Mouse (Mus musculus): ENCODE results near the gene Cntnap5b. TPM values are rescaled to one million over a fixed set of nuclear protein-coding genes. Genes with fewer than 3 reads are reported as not detected.
A peak's percentile ranks its signal among the peaks of the same experiment; 100 is the strongest.

The Cntnap5b gene
- 0.15 and 0.25 TPM in 2 replicates for polyA plus RNA-seq (2014; fragmentation: Nextera tagmentation; extraction: Ambion mirVana)

- Histone ChIP-seq H3K4me1 (replicated peaks; ENCODE audit: control insufficient read depth, insufficient read depth, low read length) (no peaks in the 10 kb centered on the region), H3K4me2 (ENCODE audit: low read depth, low read length, severe bottlenecking) (peak within 1 kb of the TSS; percentile 40; the same call in 1 of the 2 replicates), H3K4me3 (ENCODE audit: low read depth, low read length) (peak within 1 kb of the TSS; percentile 14; the same call in 1 of the 2 replicates), H3K27me3 (ENCODE audit: control insufficient read depth, insufficient read depth, low read length) (no peaks in the 10 kb centered on the region), H3K36me3 (ENCODE audit: control insufficient read depth, insufficient read depth, low read length) (no peaks in the 10 kb centered on the region), H3K27ac (ENCODE audit: low read depth, low read length) (no peak within 1 kb of the TSS), H3K9me3 (ENCODE audit: control insufficient read depth, low read length) (no peaks in the 10 kb centered on the region), H3K9ac (ENCODE audit: low read length) (no peak within 1 kb of the TSS)
- 25% methylated on average over 7 of the region's 7 CpGs for WGBS
- ATAC-seq (replicated peaks; ENCODE audit: low FRiP score) (peak; percentile 19; the same call in 1 of the 2 replicates), DNase-seq (ENCODE audit: low spot score) (no peak)
These were observed at the start of gene Cntnap5b for GRCm38 (mm10) chr1:99772614-99773013. TSS of gene Cntnap5b (plus strand) at chr1:99772765.

- ATAC-seq (replicated peaks; ENCODE audit: low FRiP score): no peak
- H3K27me3 ChIP-seq (ENCODE audit: control insufficient read depth, insufficient read depth, low read length): no peaks in the 10 kb centered on the region
- H3K9ac ChIP-seq (ENCODE audit: low read length): no peak overlapping the region
These were observed 12.6 kb upstream of the Cntnap5b start for GRCm38 (mm10) chr1:99759996-99760395.

GRCm38 (mm10) chr1:99772183-99772582, 382 bp upstream of the Cntnap5b start:
- Histone ChIP-seq H3K36me3 (ENCODE audit: control insufficient read depth, insufficient read depth, low read length) (no peaks in the 10 kb centered on the region), H3K27ac (ENCODE audit: low read depth, low read length) (no peak overlapping the region), H3K4me2 (ENCODE audit: low read depth, low read length, severe bottlenecking) (peak overlapping the region; percentile 40; the same call in 1 of the 2 replicates), H3K4me3 (ENCODE audit: low read depth, low read length) (peak overlapping the region; percentile 14; the same call in 1 of the 2 replicates), H3K9ac (ENCODE audit: low read length) (no peak overlapping the region), H3K27me3 (ENCODE audit: control insufficient read depth, insufficient read depth, low read length) (no peaks in the 10 kb centered on the region), H3K4me1 (replicated peaks; ENCODE audit: control insufficient read depth, insufficient read depth, low read length) (no peaks in the 10 kb centered on the region), H3K9me3 (ENCODE audit: control insufficient read depth, low read length) (no peaks in the 10 kb centered on the region)
- DNase-seq (ENCODE audit: low spot score) (peak; percentile 91), ATAC-seq (replicated peaks; ENCODE audit: low FRiP score) (peak; percentile 94)
- under 1% methylated on average over 19 of the region's 19 CpGs for WGBS

More at GRCm38 (mm10) chr1:99759996-99760395, 12.6 kb upstream of the Cntnap5b start:
- H3K4me1 ChIP-seq (replicated peaks; ENCODE audit: control insufficient read depth, insufficient read depth, low read length): no peaks in the 10 kb centered on the region
- DNase-seq (ENCODE audit: low spot score): no peak
- no peaks in the 10 kb centered on the region for H3K36me3 ChIP-seq (ENCODE audit: control insufficient read depth, insufficient read depth, low read length)
- H3K4me3 ChIP-seq (ENCODE audit: low read depth, low read length): no peak overlapping the region
- H3K27ac ChIP-seq (ENCODE audit: low read depth, low read length): no peak overlapping the region
- H3K9me3 ChIP-seq (ENCODE audit: control insufficient read depth, low read length): no peaks in the 10 kb centered on the region
- no peak overlapping the region for H3K4me2 ChIP-seq (ENCODE audit: low read depth, low read length, severe bottlenecking)
- 83% methylated on average over 1 of the region's 1 CpGs for WGBS

- Histone ChIP-seq H3K4me3 (ENCODE audit: low read depth, low read length) (no peak overlapping the region), H3K4me2 (ENCODE audit: low read depth, low read length, severe bottlenecking) (no peak overlapping the region), H3K9me3 (ENCODE audit: control insufficient read depth, low read length) (no peaks in the 10 kb centered on the region), H3K27ac (ENCODE audit: low read depth, low read length) (no peak overlapping the region), H3K36me3 (ENCODE audit: control insufficient read depth, insufficient read depth, low read length) (no peaks in the 10 kb centered on the region), H3K9ac (ENCODE audit: low read length) (no peak overlapping the region), H3K27me3 (ENCODE audit: control insufficient read depth, insufficient read depth, low read length) (no peaks in the 10 kb centered on the region), H3K4me1 (replicated peaks; ENCODE audit: control insufficient read depth, insufficient read depth, low read length) (no peaks in the 10 kb centered on the region)
- ATAC-seq (replicated peaks; ENCODE audit: low FRiP score) (0 out of 2 replicates have a peak, but pooled peaks have one; percentile 11), DNase-seq (ENCODE audit: low spot score) (no peak)
- WGBS: 8% methylated on average over 4 of the region's 4 CpGs
These were observed 1.6 kb downstream of the Cntnap5b start for GRCm38 (mm10) chr1:99774144-99774543.

GRCm38 (mm10) chr1:99813334-99814110, 41.0 kb downstream of the Cntnap5b start:
- Histone ChIP-seq H3K4me2 (ENCODE audit: low read depth, low read length, severe bottlenecking) (no peak overlapping the region), H3K27me3 (ENCODE audit: control insufficient read depth, insufficient read depth, low read length) (no peaks in the 10 kb centered on the region), H3K27ac (ENCODE audit: low read depth, low read length) (no peak overlapping the region), H3K4me1 (replicated peaks; ENCODE audit: control insufficient read depth, insufficient read depth, low read length) (no peaks in the 10 kb centered on the region), H3K4me3 (ENCODE audit: low read depth, low read length) (no peak overlapping the region), H3K9ac (ENCODE audit: low read length) (no peak overlapping the region), H3K9me3 (ENCODE audit: control insufficient read depth, low read length) (no peaks in the 10 kb centered on the region), H3K36me3 (ENCODE audit: control insufficient read depth, insufficient read depth, low read length) (no peaks in the 10 kb centered on the region)
- ATAC-seq (replicated peaks; ENCODE audit: low FRiP score) (no peak), DNase-seq (ENCODE audit: low spot score) (no peak)
- 86% methylated on average over 6 of the region's 6 CpGs for WGBS

- ATAC-seq (replicated peaks; ENCODE audit: low FRiP score) (no peak), DNase-seq (ENCODE audit: low spot score) (no peak)
- H3K36me3 ChIP-seq (ENCODE audit: control insufficient read depth, insufficient read depth, low read length): no peaks in the 10 kb centered on the region
- H3K4me2 ChIP-seq (ENCODE audit: low read depth, low read length, severe bottlenecking): no peak overlapping the region
- no peaks in the 10 kb centered on the region for H3K4me1 ChIP-seq (replicated peaks; ENCODE audit: control insufficient read depth, insufficient read depth, low read length)
- H3K27ac ChIP-seq (ENCODE audit: low read depth, low read length): no peak overlapping the region
- H3K27me3 ChIP-seq (ENCODE audit: control insufficient read depth, insufficient read depth, low read length): no peaks in the 10 kb centered on the region
- H3K9ac ChIP-seq (ENCODE audit: low read length): no peak overlapping the region
- no peak overlapping the region for H3K4me3 ChIP-seq (ENCODE audit: low read depth, low read length)
- WGBS: 97% methylated on average over 3 of the region's 3 CpGs
- no peaks in the 10 kb centered on the region for H3K9me3 ChIP-seq (ENCODE audit: control insufficient read depth, low read length)
These were observed 99.8 kb downstream of the Cntnap5b start for GRCm38 (mm10) chr1:99872344-99872743.

- DNase-seq (ENCODE audit: low spot score): no peak
These were observed 135.2 kb downstream of the Cntnap5b start for GRCm38 (mm10) chr1:99907774-99908173.

GRCm38 (mm10) chr1:99943515-99943914, 170.9 kb downstream of the Cntnap5b start:
- Histone ChIP-seq H3K36me3 (ENCODE audit: control insufficient read depth, insufficient read depth, low read length) (no peaks in the 10 kb centered on the region), H3K27ac (ENCODE audit: low read depth, low read length) (no peak overlapping the region), H3K4me1 (replicated peaks; ENCODE audit: control insufficient read depth, insufficient read depth, low read length) (no peaks in the 10 kb centered on the region), H3K4me3 (ENCODE audit: low read depth, low read length) (no peak overlapping the region), H3K4me2 (ENCODE audit: low read depth, low read length, severe bottlenecking) (no peak overlapping the region), H3K9me3 (ENCODE audit: control insufficient read depth, low read length) (no peaks in the 10 kb centered on the region), H3K9ac (ENCODE audit: low read length) (no peak overlapping the region), H3K27me3 (ENCODE audit: control insufficient read depth, insufficient read depth, low read length) (no peaks in the 10 kb centered on the region)
- ATAC-seq (replicated peaks; ENCODE audit: low FRiP score): no peak
- no peak for DNase-seq (ENCODE audit: low spot score)

More at GRCm38 (mm10) chr1:99907774-99908173, 135.2 kb downstream of the Cntnap5b start:
- Histone ChIP-seq H3K9ac (ENCODE audit: low read length) (no peak overlapping the region), H3K4me2 (ENCODE audit: low read depth, low read length, severe bottlenecking) (no peak overlapping the region), H3K4me3 (ENCODE audit: low read depth, low read length) (no peak overlapping the region), H3K4me1 (replicated peaks; ENCODE audit: control insufficient read depth, insufficient read depth, low read length) (no peaks in the 10 kb centered on the region), H3K9me3 (ENCODE audit: control insufficient read depth, low read length) (no peaks in the 10 kb centered on the region), H3K27ac (ENCODE audit: low read depth, low read length) (no peak overlapping the region), H3K27me3 (ENCODE audit: control insufficient read depth, insufficient read depth, low read length) (no peaks in the 10 kb centered on the region), H3K36me3 (ENCODE audit: control insufficient read depth, insufficient read depth, low read length) (no peaks in the 10 kb centered on the region)
- ATAC-seq (replicated peaks; ENCODE audit: low FRiP score): 0 out of 2 replicates have a peak, but pooled peaks have one; percentile 39
- WGBS: 77% methylated on average over 2 of the region's 2 CpGs
